Mouse (Mus musculus) adrenal gland, adult (tissue): ENCODE measurements around the gene Cd300a.
"Not testable (repeated sequence)": the region's sequence is repeated elsewhere in the genome, so short reads cannot be mapped to it uniquely, and the experiment has no call there.

ENCODE experiments used
- DNase-seq, 2 experiments: peaks; one replicate each; pipeline ENCODE4 v3.0.0; 2022 to 2023; ENCODE audit warnings: low spot score in 1 of 2; ENCODE audit not compliant: inconsistent age in 2 of 2

Gene Cd300a

DNA sequence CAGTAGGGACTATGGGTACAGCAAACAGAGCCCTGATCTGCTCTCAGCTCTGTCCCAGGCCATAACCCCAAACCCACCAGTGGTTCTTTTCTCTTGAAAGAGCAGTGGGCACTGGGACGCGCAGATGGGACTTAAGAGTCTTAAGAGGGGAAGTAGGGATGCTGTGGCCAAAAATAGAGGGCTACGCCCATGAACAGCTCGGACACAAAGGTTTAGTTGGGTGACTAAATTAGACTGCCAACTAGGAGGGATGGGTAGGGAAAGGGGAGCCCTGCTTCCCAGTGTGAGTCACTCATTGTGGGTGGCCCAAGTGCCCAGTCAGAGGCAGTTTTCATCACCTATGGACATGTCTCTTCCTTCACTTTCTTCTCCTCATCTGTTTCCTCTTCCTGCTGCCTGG, 13.4 kb downstream of the Cd300a start:
- no peak for DNase-seq

DNA sequence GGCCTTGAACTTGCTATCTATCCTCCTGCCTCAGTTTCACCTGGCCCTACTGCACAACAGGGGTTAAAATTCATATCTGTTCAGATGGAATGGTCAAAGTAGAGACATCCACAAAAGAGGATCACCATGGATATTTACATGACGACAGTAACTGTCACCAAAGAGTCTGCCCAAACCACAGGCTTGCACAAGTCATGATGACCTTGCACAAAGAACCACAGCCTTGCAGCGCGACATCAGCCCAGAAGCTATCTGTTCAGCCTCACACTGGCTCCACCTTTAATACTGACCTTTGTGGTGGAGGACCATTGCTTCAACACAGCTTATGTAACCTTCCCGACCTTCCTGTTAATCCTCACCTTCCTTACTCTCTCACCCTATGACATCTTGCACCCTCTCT, 17.7 kb downstream of the Cd300a start:
- DNase-seq, result peak; percentile 70 to 83

DNA sequence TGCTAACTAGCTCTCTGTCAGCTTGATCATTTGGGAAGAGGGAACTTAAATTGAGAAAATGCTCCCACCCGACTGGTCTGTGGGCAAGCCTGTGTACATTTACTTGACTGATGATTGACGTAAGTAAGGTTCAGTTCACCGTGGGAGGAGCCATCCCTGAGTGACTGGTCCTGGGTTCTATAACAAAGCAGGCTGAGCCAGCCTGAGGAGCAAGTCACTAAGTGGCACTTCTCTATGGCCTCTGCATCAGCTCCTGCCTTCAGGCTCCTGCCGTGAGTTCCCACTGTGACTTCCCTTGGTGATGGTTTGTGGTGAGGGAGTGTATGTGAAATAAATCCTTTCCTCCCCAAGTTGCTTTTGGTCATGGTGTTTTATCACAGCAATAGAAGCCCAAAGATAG, 18.2 kb downstream of the Cd300a start:
- peak in 1 of 2 experiments; percentile 9 for DNase-seq

DNA sequence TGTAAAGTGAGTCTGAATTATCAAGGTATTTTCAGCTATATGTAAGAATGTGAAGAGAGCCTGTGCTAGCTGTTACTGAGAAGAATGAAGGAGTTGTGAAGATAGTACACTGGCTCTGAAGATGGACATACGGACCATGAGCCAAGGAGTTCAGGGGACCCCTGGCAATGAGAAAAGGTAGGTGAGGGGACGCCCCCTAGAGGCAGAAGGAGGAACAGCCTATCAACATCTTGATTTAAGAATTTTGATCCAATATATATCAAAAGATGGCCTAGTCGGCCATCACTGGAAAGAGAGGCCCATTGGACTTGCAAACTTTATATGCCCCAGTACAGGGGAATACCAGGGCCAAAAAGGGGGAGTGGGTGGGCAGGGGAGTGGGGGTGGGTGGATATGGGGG, 19.7 kb downstream of the Cd300a start:
- DNase-seq, result not testable (repeated sequence)

DNA sequence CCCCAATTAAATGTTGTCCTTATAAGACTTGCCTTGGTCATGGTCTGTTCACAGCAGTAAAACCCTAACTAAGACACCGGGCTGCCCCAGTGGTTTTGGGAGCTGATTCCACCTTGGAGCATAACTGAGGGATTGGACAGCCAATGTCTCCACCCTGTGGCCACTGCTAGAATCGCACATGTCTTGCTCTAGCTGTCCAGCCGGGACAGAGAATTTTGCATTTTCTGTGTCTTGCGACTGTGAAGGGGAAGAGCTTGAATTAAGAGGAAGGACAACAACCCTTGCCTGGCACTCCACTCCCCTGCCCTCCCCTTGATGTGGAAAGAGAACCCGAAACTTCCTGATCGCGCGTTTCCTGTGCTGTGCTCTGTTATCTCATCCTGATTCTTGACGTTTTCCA, 23.0 kb downstream of the Cd300a start:
- DNase-seq, result peak; percentile 71 to 90

DNA sequence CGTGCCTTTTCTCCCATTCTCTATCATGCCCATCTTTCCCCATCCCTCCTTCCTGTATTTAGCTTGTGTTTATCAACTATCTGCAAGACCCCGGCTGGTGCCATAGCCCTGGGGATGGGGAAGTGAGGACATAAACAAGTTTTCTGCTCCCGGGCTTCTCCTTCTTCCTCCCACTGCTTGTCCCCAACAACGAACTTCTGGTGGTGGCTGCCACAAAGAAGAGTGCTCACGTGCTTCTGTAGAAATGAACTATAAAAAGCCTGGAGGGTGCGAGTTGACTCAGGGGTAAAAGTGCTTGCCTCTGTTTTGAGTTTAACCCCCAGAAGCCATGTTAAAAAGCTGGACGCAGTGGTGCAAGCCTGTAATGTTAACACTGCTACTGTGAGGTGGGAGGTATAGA, 25.1 kb downstream of the Cd300a start:
- no peak for DNase-seq

DNA sequence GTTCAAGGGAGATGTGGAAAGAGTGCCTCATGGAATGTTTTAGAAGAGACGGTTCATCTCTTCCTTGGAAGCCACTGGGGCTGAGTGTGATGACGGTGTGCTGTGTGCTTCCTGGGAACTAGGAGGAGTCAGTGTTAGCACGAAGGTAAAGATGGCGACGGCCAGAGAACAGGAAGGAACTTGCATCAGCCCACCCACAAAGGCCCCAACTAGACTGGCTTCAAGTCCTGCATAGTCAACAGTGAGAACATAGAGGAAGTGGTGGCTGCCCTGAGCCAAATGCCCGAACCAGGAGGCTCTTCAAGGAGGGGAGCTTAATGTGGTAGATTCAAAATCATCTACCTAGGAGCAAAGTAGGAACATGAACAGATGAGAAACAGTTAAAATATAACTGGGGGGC, 27.3 kb downstream of the Cd300a start:
- DNase-seq, result no peak

DNA sequence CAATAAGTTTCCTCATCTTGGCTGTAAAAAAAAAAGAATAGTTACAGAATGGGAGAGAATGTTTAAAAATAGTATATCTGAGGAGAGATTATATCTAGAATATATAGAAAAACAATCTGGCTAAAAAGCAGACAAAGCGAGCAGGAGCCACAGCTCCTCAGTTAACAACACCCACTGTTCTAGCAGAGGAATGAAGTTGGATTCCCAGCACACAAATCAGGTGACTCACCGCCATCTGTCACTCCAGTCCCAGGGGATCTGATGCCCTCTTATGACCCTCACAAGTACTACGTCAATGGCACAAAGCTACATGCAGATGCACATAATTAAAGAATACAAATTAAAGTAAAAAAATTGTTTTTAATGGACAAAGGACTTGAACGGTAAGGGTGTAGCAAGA, 32.6 kb downstream of the Cd300a start:
- no peak for DNase-seq

DNA sequence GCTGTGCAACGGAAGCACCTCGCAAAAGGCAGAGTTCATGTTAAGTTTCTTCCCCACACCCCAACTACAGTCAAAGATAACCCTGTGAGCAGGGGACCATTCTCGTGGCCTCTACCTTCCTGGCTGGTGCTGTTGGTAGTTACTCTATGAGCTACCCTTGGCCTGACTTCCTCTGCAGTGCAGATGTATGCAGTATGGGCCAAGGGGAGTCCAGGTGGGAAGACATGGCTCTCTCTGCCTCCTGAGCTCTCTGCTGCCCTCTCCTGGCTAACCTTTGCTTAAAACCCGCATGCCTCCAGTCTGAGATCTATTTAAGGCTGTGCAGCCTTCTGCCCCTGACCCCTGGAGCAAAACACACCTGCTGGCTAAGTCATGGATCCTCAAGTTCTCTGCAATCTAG, 34.1 kb downstream of the Cd300a start:
- peak in 1 of 2 experiments; percentile 56 for DNase-seq

DNA sequence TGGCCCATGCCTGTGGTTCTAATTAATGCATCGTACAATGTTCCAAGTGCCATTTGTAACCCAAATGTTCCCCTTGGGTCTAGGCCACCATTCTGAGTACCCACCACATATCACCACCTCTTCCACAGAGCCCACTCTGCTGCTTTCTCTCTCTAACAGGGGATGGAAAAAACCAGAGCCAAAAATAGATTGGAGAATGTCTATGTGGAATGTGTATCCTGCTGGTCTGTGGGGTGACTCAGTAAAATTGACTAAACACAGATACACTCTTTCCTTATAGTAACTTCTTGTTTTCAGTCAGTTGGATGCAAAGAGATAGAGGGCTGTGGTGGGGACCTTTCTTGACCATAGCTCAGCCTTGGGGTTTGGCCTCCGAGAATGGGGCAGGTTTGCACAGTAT, 39.7 kb downstream of the Cd300a start:
- DNase-seq, result no peak

DNA sequence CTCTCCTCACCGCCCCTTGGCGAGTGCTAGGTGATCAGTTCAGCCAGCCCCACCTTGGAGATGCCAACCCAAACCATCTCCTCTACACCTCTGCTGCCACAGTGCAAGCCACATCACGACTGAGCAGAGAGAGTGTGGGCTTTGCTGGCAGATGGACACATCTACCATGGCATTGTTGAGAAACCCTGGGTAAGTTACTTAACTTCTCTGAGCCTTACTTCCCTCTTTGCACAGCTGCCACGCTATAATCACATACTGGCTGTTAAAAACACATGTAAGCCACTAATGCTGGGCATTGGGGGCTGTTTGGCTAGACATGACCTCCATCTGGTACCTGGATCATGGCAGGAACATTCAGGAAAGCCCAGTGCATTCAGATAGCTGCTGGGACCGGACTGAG, 41.2 kb downstream of the Cd300a start:
- no peak for DNase-seq

DNA sequence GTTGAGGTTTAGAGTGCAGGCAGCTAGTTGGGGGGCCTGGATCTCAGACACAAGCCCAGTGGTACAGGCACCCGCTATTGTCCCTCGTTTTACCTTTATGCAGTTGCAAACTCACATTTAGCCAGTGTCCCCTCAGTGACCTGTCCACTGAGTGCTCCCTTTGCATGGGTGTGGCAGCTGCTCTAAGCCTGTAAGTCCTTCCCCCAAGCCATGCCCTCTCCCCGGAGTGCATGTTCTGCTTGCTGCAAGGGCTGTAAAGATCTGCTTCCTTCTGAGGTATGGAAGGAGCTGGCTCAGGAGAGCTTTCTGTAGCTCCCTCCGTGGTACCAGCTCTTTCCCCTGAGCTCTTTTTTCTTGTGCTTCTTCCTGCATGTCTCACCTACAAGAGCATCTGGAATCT, 43.8 kb downstream of the Cd300a start:
- DNase-seq, result no peak

DNA sequence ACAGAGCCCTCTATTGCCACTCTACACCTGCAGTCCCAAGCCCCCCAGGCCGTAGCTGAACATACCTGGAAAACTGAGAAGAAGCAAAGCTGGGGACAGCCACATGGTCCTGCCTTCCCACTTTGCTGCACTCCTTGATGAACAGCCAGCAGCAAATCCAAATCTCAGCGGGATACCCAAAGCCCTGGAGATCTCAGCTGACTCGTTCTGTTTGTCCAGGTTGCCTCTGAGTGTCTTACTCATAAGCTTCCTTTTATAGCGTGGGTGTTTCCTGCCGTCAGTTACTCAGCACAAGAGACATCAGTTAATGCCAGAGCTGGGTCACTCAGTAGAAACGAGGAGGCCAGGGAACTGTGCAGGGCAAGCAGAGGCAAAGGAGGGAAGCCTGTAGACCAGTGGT, 44.3 kb downstream of the Cd300a start, which contains the start of gene Cd300lb:
Gene Cd300lb, minus strand, starts transcription at position 243 of the 400 bp plus-strand sequence.
- peak in 1 of 2 experiments; percentile 29 for DNase-seq
